Mouse (Mus musculus) limb, embryonic 15.5 days (tissue): ENCODE results near the gene Fpr3. TPM values are rescaled to one million over a fixed set of nuclear protein-coding genes. Genes with fewer than 3 reads are reported as not detected.

Source experiments
- ATAC-seq: fragments of 200-750 bp; cut with Nextera tagmentation; 2 replicates; pipeline ENCODE4 v1.8.0; 2017; ENCODE audit warnings: low read depth, moderate TSS enrichment; ENCODE audit not compliant: insufficient number of reproducible peaks, low FRiP score, low TSS enrichment
- H3K27ac ChIP-seq: fragments of 300-500 bp; sonication (generic); 2 replicates; pipeline ENCODE4 v1.5.1; 2015; ENCODE audit warnings: moderate library complexity, mild to moderate bottlenecking, inconsistent platforms
- H3K27me3 ChIP-seq: fragments of 300-500 bp; sonication (generic); 2 replicates; pipeline ENCODE4 v1.6.1; 2015; ENCODE audit warnings: inconsistent platforms
- H3K36me3 ChIP-seq: fragments of 300-500 bp; sonication (generic); 2 replicates; pipeline ENCODE4 v1.6.1; 2015; ENCODE audit warnings: inconsistent platforms
- H3K4me1 ChIP-seq: fragments of 300-500 bp; sonication (generic); 2 replicates; pipeline ENCODE4 v1.6.1; 2015; ENCODE audit warnings: inconsistent platforms
- H3K4me2 ChIP-seq: fragments of 300-500 bp; sonication (generic); 2 replicates; pipeline ENCODE4 v1.6.1; 2015; ENCODE audit warnings: mild to moderate bottlenecking, inconsistent platforms
- H3K4me3 ChIP-seq: fragments of 300-500 bp; sonication (generic); 2 replicates; pipeline ENCODE4 v1.5.1; 2015; ENCODE audit warnings: mild to moderate bottlenecking, inconsistent platforms
- H3K9ac ChIP-seq: fragments of 300-500 bp; sonication (generic); 2 replicates; pipeline ENCODE4 v1.6.1; 2015; ENCODE audit warnings: inconsistent platforms
- H3K9me3 ChIP-seq: fragments of 300-500 bp; sonication (generic); 2 replicates; pipeline ENCODE4 v1.6.1; 2016; ENCODE audit warnings: inconsistent platforms
- WGBS: fragments of 180-500 bp; shearing (Covaris S2); methylation state at CpG from one replicate; pipeline ENCODE4 v1.1.7; 2015; 5-methylcytosine and 5-hydroxymethylcytosine counted together
- polyA plus RNA-seq: library from polyadenylated mRNA; unstranded; fragments of >200 nt; fragmentation: Nextera tagmentation; extraction: Ambion mirVana; gene quantifications from 2 replicates; pipeline ENCODE4 v1.2.1, GENCODE M21; 2015

Fpr3 gene
- polyA plus RNA-seq, 1 experiment from 2014 or later = not detected

DNA sequence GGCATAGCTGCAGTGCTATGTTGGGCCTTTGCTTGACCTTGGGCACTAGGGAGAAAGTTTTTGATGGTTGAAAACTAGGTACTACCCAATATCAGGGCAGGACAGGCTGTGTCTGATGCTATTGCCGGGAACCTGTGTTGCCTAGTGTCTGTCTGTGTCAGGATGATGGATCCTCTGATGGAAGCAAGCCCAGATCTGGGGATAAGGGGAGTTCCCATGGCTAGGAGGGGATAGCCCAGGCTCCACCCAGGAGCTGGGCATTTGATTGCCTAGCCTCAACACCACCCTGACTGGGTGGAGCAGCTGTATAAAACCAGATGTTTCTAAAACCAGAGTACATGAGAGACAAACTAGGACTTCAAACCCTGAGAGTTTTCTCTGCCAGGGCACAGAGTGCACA is 31.0 kb upstream of the Fpr3 start:
- H3K27ac ChIP-seq = no peak overlapping the region
- no peak for ATAC-seq
- 63% methylated on average over 1 of the region's 1 CpGs for WGBS

DNA sequence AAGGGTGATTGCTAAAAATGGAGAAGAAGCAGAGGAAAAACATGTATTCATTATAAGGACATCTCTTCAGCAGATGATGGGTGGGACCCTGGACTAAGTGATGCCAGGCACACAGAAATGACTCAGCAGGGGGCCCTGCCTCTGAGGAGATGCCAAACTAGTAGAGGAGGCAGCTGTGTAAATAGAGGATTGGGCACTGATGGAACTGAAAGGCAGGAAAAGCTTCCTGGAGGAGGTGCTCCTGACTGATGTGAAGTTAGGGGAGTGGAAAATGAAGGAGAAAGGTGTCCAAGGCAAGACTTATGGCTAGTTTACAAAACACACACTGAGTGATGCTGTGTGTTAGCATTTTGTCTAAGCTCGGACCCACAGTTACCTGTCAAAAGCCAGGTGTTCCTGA is 30.2 kb upstream of the Fpr3 start:
- 0 out of 2 replicates have a peak, but pooled peaks cover 5% of the 10 kb centered on the region for H3K4me1 ChIP-seq
- H3K27me3 ChIP-seq = no peaks in the 10 kb centered on the region
- no peak overlapping the region for H3K4me2 ChIP-seq
- no peak overlapping the region for H3K27ac ChIP-seq
- H3K9me3 ChIP-seq = no peaks in the 10 kb centered on the region
- WGBS = 88% methylated on average over 1 of the region's 1 CpGs
- no peak for ATAC-seq
- no peak overlapping the region for H3K9ac ChIP-seq
- H3K36me3 ChIP-seq = peaks cover 2% of the 10 kb centered on the region
- no peak overlapping the region for H3K4me3 ChIP-seq

More for the DNA sequence above, 31.0 kb upstream of the Fpr3 start:
- no peak overlapping the region for H3K9ac ChIP-seq
- 0 out of 2 replicates have a peak, but pooled peaks cover 5% of the 10 kb centered on the region for H3K4me1 ChIP-seq
- no peaks in the 10 kb centered on the region for H3K9me3 ChIP-seq
- no peak overlapping the region for H3K4me3 ChIP-seq
- no peaks in the 10 kb centered on the region for H3K36me3 ChIP-seq
- no peak overlapping the region for H3K4me2 ChIP-seq
- no peaks in the 10 kb centered on the region for H3K27me3 ChIP-seq

DNA sequence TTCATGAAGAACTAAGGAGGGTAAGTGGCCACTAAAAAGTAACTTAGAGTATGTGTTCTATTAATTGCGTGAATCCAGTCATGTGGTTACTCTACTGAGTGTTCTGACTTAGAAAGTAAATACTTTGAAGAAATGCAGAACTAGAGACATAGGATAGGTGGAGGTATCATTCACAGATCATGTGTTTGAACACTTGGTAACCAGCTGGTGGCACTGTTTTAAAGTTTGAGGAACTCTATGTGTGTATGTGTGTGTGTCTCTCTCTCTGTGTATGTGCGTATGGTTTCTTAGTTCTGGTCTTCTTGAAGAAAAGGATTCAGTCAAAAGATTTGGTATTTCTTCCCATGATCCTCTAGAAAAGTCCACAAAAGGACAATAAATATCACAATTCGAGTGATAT is 27.5 kb upstream of the Fpr3 start:
- no peak for ATAC-seq
- no peak overlapping the region for H3K4me2 ChIP-seq
- WGBS = 88% methylated on average over 3 of the region's 3 CpGs
- H3K27ac ChIP-seq = no peak overlapping the region
- no peaks in the 10 kb centered on the region for H3K9me3 ChIP-seq
- no peak overlapping the region for H3K4me3 ChIP-seq
- H3K36me3 ChIP-seq = peaks cover 20% of the 10 kb centered on the region
- no peaks in the 10 kb centered on the region for H3K27me3 ChIP-seq
- H3K9ac ChIP-seq = no peak overlapping the region
- H3K4me1 ChIP-seq = 0 out of 2 replicates have a peak, but pooled peaks cover 4% of the 10 kb centered on the region

DNA sequence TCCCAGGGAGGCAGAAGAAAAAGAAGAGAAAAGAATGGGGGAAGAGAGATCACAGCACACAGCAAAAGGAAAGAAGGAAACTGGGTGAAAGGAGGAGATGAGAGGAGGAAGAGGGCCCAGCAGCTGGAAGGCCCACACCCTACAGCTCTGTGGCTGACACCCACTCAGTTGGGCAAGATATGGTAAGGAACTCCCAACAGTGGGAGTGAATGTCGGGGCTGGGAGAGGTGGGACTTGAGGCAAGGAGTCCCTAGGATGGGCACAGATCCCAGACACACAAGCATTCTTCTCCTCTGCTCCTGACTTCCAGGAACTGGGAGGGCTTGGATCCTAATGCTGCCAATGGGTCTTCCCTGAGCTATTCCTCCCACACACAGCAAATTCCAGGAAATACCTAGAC is 25.3 kb upstream of the Fpr3 start:
- Histone ChIP-seq H3K4me1 (no peaks in the 10 kb centered on the region), H3K36me3 (peaks cover 34% of the 10 kb centered on the region), H3K27me3 (no peaks in the 10 kb centered on the region), H3K9me3 (no peaks in the 10 kb centered on the region), H3K9ac (no peak overlapping the region), H3K4me3 (no peak overlapping the region), H3K27ac (no peak overlapping the region), H3K4me2 (no peak overlapping the region)
- 58% methylated on average over 1 of the region's 1 CpGs for WGBS
- ATAC-seq = no peak

DNA sequence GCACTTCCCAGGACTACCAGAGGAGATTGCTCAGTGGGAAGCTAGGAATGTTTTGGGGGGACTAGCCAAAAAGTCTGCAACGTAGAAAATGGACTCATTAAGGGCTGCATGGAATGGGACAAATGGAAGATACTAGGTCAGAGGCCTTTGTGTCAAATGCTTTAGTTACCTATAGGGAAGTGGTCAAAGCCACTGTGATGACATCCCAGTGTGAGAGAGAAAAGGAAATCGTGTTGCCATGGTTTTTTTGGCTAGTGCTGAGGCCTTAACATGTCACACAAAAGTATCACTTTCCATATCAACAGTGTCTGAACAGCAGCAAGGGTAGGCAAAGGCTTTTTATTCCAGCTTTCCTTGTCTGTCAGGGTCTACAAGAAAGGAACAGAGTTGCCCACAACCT is 22.5 kb upstream of the Fpr3 start:
- Histone ChIP-seq H3K36me3 (peaks cover 34% of the 10 kb centered on the region), H3K4me2 (no peak overlapping the region), H3K4me1 (no peaks in the 10 kb centered on the region), H3K9ac (no peak overlapping the region), H3K9me3 (no peaks in the 10 kb centered on the region), H3K27me3 (no peaks in the 10 kb centered on the region), H3K27ac (no peak overlapping the region), H3K4me3 (no peak overlapping the region)
- ATAC-seq = no peak
- WGBS = 56% methylated on average over 2 of the region's 2 CpGs

DNA sequence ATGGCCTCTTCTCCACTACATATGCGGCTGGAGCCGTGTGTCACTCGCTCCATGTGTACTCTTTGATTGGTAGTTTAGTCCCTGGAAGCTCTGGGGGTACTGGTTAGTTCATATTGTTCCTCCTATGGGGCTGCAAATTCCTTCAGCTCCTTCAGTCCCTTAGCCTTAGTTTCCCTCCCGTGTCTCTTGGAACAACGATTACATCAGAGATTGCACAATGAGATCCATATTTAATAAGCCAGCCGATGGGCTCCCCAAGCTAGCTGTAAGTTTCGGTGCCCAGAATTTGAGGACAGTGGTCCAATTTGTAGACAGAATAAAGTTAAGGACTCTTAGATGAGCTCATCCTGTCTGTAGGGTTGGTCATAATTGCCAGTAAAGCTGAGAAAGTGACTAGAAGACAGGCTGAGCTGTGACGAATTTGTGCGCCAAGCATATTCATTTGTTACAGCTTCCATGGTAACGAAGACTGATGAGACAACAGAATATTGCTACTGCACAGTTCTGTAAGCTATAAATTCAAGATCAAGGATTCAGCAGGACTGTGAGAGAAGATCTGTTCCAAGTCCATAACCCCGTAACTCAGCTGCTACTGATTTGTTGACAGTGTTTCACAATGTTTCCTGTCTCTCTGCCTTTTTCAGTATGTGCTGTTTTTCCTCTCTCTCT is 20.7 kb upstream of the Fpr3 start:
- no peak for ATAC-seq
- Histone ChIP-seq H3K4me3 (no peak overlapping the region), H3K4me2 (no peak overlapping the region), H3K9ac (no peak overlapping the region), H3K27me3 (no peaks in the 10 kb centered on the region), H3K36me3 (peaks cover 34% of the 10 kb centered on the region), H3K9me3 (no peaks in the 10 kb centered on the region), H3K27ac (no peak overlapping the region), H3K4me1 (no peaks in the 10 kb centered on the region)
- WGBS = 80% methylated on average over 11 of the region's 11 CpGs

DNA sequence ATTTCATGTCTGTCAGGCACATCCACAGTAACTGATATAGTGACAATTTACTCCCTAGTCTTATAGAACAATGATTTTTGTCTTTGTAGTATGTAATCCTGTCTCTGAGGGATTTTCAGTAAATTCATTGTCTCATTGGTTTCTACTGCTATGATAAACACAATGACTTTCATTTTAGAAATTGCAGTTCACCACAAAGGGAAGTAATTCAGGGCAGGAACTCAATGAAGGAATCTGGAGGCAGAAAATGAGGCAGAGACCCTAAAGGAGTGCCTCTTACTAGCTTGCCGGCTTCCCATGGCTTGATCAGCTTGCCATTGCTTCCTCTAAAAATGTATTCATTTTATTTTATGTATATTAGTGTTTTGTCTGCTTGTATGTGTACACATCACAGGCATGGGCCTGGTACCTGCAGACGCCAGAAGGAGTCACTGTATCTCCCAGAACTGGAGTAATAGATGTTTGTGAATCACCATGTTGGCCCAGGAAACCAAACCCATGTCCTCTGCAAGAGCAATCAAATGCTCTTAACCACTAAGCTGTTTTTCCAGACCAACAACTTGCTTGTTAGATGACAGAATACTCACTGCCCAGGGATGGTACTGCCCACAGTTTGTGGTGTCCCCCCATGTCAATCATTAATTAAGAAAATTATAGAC is 16.6 kb upstream of the Fpr3 start:
- H3K9ac ChIP-seq = no peak overlapping the region
- WGBS = 74% methylated on average over 2 of the region's 2 CpGs
- no peaks in the 10 kb centered on the region for H3K4me1 ChIP-seq
- H3K27ac ChIP-seq = no peak overlapping the region
- ATAC-seq = no peak
- H3K36me3 ChIP-seq = peaks cover 6% of the 10 kb centered on the region; the same call in 1 of the 2 replicates
- H3K4me3 ChIP-seq = no peak overlapping the region
- H3K9me3 ChIP-seq = no peaks in the 10 kb centered on the region
- no peaks in the 10 kb centered on the region for H3K27me3 ChIP-seq
- H3K4me2 ChIP-seq = no peak overlapping the region

DNA sequence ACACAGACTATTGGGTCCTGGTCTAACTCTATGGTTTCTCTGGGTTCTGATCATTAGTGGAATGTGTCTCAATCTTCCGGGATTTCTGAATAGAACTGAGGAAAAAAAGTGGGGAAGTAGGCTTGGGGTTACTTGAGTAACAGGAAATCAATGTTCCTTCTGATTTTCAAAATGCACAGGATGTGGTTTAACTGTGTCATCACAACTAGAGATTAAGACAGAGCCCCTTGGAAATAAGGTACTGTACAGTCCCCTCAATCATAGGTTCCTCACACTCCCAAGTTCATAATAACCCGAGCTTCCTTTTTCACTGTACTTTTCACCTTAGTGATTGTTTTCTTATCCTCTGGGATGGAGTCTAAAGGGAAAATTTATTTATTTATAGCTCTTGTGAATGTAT is 16.0 kb upstream of the Fpr3 start:
- no peak overlapping the region for H3K4me2 ChIP-seq
- no peak overlapping the region for H3K27ac ChIP-seq
- H3K27me3 ChIP-seq = no peaks in the 10 kb centered on the region
- no peaks in the 10 kb centered on the region for H3K4me1 ChIP-seq
- H3K9ac ChIP-seq = no peak overlapping the region
- WGBS = 75% methylated on average over 2 of the region's 2 CpGs
- 0 out of 2 replicates have a peak, but pooled peaks cover 3% of the 10 kb centered on the region for H3K36me3 ChIP-seq
- no peaks in the 10 kb centered on the region for H3K9me3 ChIP-seq
- H3K4me3 ChIP-seq = no peak overlapping the region
- no peak for ATAC-seq

DNA sequence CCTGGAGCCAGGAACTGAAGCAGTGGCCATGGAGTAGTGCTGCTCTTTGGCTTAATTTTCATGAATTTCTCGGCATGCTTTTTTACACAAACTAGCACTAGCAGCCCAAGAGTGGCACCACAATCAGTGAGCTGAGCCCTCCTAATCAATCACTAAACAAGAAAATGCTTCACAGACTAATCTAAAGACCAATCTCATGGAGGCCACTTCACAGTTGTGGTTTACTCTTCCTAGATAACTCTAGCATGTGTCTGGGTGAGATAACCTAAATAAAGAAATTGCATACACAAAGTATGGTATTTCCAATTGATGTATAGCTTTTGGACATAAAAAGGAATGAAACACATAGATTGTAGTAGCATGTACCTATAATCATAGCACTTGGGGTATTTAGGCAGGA is 8.3 kb upstream of the Fpr3 start:
- Histone ChIP-seq H3K4me1 (no peaks in the 10 kb centered on the region), H3K9me3 (no peaks in the 10 kb centered on the region), H3K36me3 (no peaks in the 10 kb centered on the region), H3K9ac (no peak overlapping the region), H3K4me3 (no peak overlapping the region), H3K27me3 (no peaks in the 10 kb centered on the region), H3K27ac (no peak overlapping the region), H3K4me2 (no peak overlapping the region)
- WGBS = 80% methylated on average over 1 of the region's 1 CpGs
- no peak for ATAC-seq

DNA sequence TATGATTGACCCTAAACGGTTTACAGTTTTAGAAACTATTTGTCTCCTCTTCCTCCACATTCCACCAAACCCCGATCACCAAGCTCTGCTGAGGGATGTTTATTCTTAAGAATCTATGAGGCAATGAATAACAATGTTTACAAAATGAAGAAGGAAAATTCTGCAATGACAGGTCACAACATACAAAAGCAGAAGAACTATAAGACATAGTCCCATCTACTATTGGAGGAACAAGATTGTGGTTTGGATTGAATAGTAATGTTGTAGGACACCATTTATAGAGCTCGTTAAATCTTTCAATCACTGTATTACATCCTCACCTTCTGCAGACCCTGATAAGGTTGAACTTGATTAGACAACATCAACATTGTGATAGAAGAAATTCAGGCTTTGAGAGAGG is 5.0 kb upstream of the Fpr3 start:
- Histone ChIP-seq H3K9me3 (no peaks in the 10 kb centered on the region), H3K36me3 (no peaks in the 10 kb centered on the region), H3K9ac (no peak overlapping the region), H3K27me3 (no peaks in the 10 kb centered on the region), H3K4me3 (no peak overlapping the region), H3K4me2 (no peak overlapping the region), H3K27ac (no peak overlapping the region), H3K4me1 (no peaks in the 10 kb centered on the region)
- no peak for ATAC-seq
- 81% methylated on average over 3 of the region's 3 CpGs for WGBS

DNA sequence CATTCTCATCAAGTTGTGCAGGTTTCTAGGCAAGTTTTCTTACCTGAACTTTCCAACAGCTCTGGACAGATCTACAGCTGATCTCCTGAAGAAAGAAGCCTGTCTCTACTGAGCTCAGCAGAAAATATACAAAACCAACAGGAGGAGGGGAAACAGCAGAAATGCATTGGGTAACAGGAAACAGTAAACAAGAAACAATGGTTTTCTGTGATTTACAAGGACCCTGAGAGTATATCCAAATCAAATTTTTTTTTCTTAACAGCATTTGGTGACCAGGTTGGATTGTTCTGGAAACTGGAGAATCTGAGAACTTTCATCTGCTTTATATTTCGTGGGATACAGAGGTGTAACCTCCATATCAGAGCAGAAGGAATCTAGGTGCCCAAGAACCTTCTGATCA is 3.8 kb upstream of the Fpr3 start, which contains the start of gene Fpr1:
Gene Fpr1, minus strand, starts transcription at position 101 of the 400 bp plus-strand sequence.
- 59% methylated on average over 1 of the region's 1 CpGs for WGBS
- no peak for ATAC-seq
- Histone ChIP-seq H3K9ac (no peak within 1 kb of the TSS), H3K27ac (no peak within 1 kb of the TSS), H3K4me2 (no peak within 1 kb of the TSS), H3K9me3 (no peaks in the 10 kb centered on the region), H3K4me1 (no peaks in the 10 kb centered on the region), H3K27me3 (no peaks in the 10 kb centered on the region), H3K4me3 (no peak within 1 kb of the TSS), H3K36me3 (no peaks in the 10 kb centered on the region)

DNA sequence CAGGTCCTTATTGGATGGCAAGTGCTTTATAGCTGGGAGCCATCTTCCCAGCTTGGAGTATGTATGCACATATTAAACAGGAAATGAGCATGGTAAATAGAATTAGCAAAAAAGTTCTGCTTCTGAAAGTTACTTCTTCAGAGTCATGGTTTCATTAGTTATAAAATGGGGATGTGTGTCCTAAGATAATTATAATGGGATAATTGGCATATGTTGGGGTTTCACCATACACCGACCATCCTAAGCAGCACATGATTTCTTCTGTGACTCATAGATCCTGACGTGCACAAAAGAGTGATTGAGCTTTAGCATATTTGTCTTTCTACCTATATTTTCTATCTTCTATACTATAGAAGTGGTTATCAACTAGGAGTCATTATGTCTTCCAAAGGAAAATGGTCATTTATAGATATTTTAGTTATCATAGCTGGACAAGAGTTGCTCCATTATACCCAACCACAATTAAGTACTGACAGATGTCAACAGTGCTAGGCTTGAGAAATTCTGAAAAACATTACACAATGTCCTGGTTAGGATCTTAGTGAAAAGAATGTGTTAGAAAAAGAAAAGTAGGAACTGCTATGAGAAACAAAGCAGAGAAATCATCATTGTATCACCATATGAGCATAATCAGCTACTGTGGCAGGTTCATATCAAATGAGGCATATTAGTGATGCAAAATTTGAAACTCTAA is 2.2 kb downstream of the Fpr3 start:
- no peak for ATAC-seq
- H3K4me1 ChIP-seq = no peaks in the 10 kb centered on the region
- H3K9ac ChIP-seq = no peak overlapping the region
- WGBS = 83% methylated on average over 2 of the region's 2 CpGs
- no peak overlapping the region for H3K27ac ChIP-seq
- no peaks in the 10 kb centered on the region for H3K27me3 ChIP-seq
- H3K9me3 ChIP-seq = no peaks in the 10 kb centered on the region
- no peak overlapping the region for H3K4me2 ChIP-seq
- H3K4me3 ChIP-seq = no peak overlapping the region
- no peaks in the 10 kb centered on the region for H3K36me3 ChIP-seq
